Mouse (Mus musculus): ENCODE measurements around the gene Ssr2.

- no peak for TF ChIP-seq GATA1 (IDR thresholded peaks at IDR 0.05; ENCODE audit: borderline replicate concordance, low read length)
- no peak for TF ChIP-seq FLI1 (IDR thresholded peaks at IDR 0.05; ENCODE audit: low read length)
These were observed 15.4 kb downstream of the Ssr2 start for GRCm38 (mm10) chr3:88591044-88591443.

Data from megakaryocyte, embryonic 14.5 days (primary cell).